In the genomic region with DNA sequence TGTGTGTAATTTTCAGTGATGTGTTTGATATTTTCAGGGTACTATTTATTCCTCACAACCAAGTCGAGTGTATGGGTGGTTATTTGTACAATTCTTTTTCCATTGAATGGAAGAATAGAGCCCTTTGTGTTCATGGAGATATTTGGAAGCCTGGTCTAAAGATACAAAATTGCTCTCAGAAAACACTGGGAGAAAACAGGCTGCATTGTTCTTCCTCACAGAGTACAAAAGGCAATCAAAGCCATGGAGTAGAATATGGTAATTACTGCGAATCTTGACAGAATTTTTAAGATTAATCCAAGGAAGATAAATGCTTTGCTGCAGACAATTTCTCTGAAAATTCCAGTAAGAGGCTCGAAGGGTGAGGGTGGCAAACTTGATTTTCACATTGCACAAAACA, we compare ENCODE assay signal across 16 mouse cellular contexts. TPM values are rescaled to one million over a fixed set of nuclear protein-coding genes. Genes with fewer than 3 reads are reported as not detected.
"Had no signal": no experiment of that assay in that cellular context is flagged by ENCODE, and none has a peak within 500 bp of the region (broad histone marks: within the 10 kb centered on the region; RNA-seq: fewer than 3 reads in every experiment).

No protein-coding gene starts in this region.

- DNase-seq: kidney, adult 2 months; kidney, postnatal 14 days; layer of hippocampus, postnatal 36 days; left cerebral cortex, postnatal 4 days; lung, embryonic 14.5 days; lung, postnatal 10 days; right cerebral cortex, adult 18-20 months; right cerebral cortex, postnatal 25 days; thymus, postnatal 4 days had no signal

- ATAC-seq: intestine, embryonic 16.5 days; liver, embryonic 12.5 days had no signal

- H3K27ac ChIP-seq: kidney, embryonic 15.5 days; liver, embryonic 12.5 days; macrophage; midbrain, embryonic 12.5 days; stomach, postnatal 0 days had no signal

- H3K4me1 ChIP-seq: kidney, embryonic 15.5 days; liver, embryonic 12.5 days; megakaryocyte, embryonic 14.5 days; midbrain, embryonic 12.5 days had no signal

- H3K4me3 ChIP-seq: kidney, embryonic 15.5 days; liver, embryonic 12.5 days; megakaryocyte, embryonic 14.5 days; midbrain, embryonic 12.5 days had no signal

- H3K27me3 ChIP-seq: kidney, embryonic 15.5 days; liver, embryonic 12.5 days; megakaryocyte, embryonic 14.5 days; midbrain, embryonic 12.5 days had no signal

- H3K9me3 ChIP-seq: kidney, embryonic 15.5 days; liver, embryonic 12.5 days; megakaryocyte, embryonic 14.5 days; midbrain, embryonic 12.5 days had no signal

- H3K9ac ChIP-seq: kidney, embryonic 15.5 days; liver, embryonic 12.5 days; lung, embryonic 14.5 days; midbrain, embryonic 12.5 days had no signal

- H3K36me3 ChIP-seq: kidney, embryonic 15.5 days; liver, embryonic 12.5 days; midbrain, embryonic 12.5 days had no signal

- H3K4me2 ChIP-seq: kidney, embryonic 15.5 days; liver, embryonic 12.5 days; lung, embryonic 14.5 days; midbrain, embryonic 12.5 days had no signal

RNA-seq across cellular contexts. Expression of a gene that starts 54.7 kb away (rescaled TPM):
- polyA plus RNA-seq: macrophage had no signal
